Mouse (Mus musculus) stomach, postnatal 0 days (tissue): ENCODE measurements around the gene Gsg1l.

Experiments
- CTCF ChIP-seq: IDR thresholded peaks from 2 replicates; pipeline ENCODE4 v1.5.1; 2016; ENCODE audit warnings: antibody characterized with exemption, low read depth, mild to moderate bottlenecking, moderate library complexity
- EP300 ChIP-seq: optimal IDR thresholded peaks from 2 replicates; pipeline ENCODE3; 2016; ENCODE audit warnings: antibody characterized with exemption

DNA sequence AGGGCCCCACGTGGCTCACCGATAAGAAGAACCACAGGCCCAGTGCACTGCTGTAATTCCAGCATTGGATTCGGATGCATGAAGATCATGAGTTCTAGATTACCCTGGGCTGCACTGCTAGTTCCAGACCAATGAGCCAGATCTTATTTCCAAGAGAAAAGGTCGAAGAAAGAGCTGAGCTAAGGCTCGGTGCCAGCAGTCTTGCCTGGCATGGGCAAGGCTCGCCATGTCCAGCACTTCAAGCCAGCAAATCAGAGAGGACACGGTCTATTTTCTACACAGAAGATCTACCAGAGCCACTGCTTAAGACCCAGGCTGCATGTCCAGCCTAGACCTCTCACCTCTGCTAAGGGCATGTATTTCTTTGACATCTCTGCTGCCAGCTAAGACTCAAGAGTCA, 92.2 kb downstream of the Gsg1l start:
- TF ChIP-seq CTCF, result no peak
- no peak for TF ChIP-seq EP300
